Mouse (Mus musculus) neural tube, embryonic 12.5 days (tissue): ENCODE results near the gene Gstt2. TPM values are rescaled to one million over a fixed set of nuclear protein-coding genes. Genes with fewer than 3 reads are reported as not detected.
"Not testable (repeated sequence)": the region's sequence is repeated elsewhere in the genome, so short reads cannot be mapped to it uniquely, and the experiment has no call there.

Experiments used
- ATAC-seq: fragments of 200-750 bp; cut with Nextera tagmentation; 2 replicates; pipeline ENCODE4 v1.8.0; 2017; ENCODE audit warnings: low read depth, mild to moderate bottlenecking, moderate TSS enrichment, moderate library complexity; ENCODE audit not compliant: low FRiP score
- H3K27ac ChIP-seq: fragments of 300-500 bp; sonication (generic); 2 replicates; pipeline ENCODE4 v1.5.1; 2016
- H3K27me3 ChIP-seq: fragments of 300-500 bp; sonication (generic); replicated peaks from 2 replicates; pipeline ENCODE4 v1.6.1; 2016; ENCODE audit warnings: mild to moderate bottlenecking
- H3K36me3 ChIP-seq: fragments of 300-500 bp; sonication (generic); 2 replicates; pipeline ENCODE4 v1.6.1; 2016; ENCODE audit warnings: mild to moderate bottlenecking
- H3K4me1 ChIP-seq: fragments of 300-500 bp; sonication (generic); 2 replicates; pipeline ENCODE4 v1.6.1; 2016
- H3K4me2 ChIP-seq: fragments of 300-500 bp; sonication (generic); replicated peaks from 2 replicates; pipeline ENCODE4 v1.6.1; 2016; ENCODE audit warnings: mild to moderate bottlenecking
- H3K4me3 ChIP-seq: fragments of 300-500 bp; sonication (generic); 2 replicates; pipeline ENCODE4 v1.5.1; 2016
- H3K9ac ChIP-seq: fragments of 300-500 bp; sonication (generic); 2 replicates; pipeline ENCODE4 v1.6.1; 2016; ENCODE audit warnings: mild to moderate bottlenecking
- H3K9me3 ChIP-seq: fragments of 300-500 bp; sonication (generic); 2 replicates; pipeline ENCODE4 v1.6.1; 2016; ENCODE audit warnings: mild to moderate bottlenecking
- WGBS: fragments of 180-500 bp; shearing (Covaris S2); methylation state at CpG from one replicate; pipeline ENCODE4 v1.1.7; 2016; 5-methylcytosine and 5-hydroxymethylcytosine counted together
- polyA plus RNA-seq: library from polyadenylated mRNA; unstranded; fragments of >200 nt; fragmentation: Nextera tagmentation; extraction: Ambion mirVana; gene quantifications from 2 replicates; pipeline ENCODE4 v1.2.1, GENCODE M21; 2016

Gstt2 gene
- polyA plus RNA-seq, 1 experiment from 2014 or later, result 8.4 TPM

DNA sequence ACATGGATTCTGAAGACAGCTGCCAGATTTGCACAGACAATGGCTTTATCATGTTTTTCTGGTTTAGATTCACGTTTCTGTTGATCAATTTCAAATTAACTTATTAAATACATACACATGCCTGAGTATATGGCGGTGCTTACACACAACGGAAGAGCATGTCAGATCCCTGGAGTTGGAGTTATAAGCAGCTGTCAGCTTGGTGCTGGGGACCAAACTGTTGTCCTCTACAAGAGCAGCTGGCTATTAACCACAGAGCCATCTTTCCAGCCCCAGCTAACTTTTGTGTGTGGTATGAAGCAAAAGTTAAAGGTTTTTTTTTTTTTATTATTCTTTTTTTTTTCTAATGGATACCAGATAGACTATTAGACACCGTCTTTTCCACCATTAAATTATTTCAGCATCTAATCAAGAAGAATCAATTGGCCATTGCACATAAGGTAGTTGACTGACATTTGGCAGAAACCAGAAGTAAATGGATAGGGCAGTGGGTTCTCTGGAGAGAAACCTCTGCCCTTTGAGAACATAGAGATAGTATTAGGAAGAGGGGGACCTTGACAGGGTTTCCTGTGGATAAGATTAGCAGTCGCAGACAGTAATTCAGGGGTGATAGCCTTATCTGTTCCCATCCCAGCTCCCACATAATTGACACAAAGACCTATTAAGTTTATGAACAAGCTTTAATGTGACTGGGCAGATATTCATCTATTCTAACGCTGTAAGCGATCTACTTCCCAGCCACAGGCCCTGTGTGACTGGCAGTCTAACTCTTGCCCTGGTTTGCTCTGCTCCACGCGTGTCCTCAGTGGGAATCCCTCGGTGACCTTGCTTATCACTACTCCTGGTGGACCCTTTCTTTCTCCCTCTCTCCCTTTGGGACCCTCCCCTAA lies 35.0 kb upstream of the Gstt2 start:
- ATAC-seq, result peak; percentile 30; the same call in 1 of the 2 replicates
- Histone ChIP-seq H3K36me3 (no peaks in the 10 kb centered on the region), H3K9me3 (no peaks in the 10 kb centered on the region), H3K4me2 (peak overlapping the region; percentile 57), H3K27me3 (no peaks in the 10 kb centered on the region), H3K9ac (no peak overlapping the region), H3K27ac (no peak overlapping the region), H3K4me3 (peak overlapping the region; percentile 23), H3K4me1 (peaks cover 14% of the 10 kb centered on the region)
- 41% methylated on average over 10 of the region's 10 CpGs for WGBS

DNA sequence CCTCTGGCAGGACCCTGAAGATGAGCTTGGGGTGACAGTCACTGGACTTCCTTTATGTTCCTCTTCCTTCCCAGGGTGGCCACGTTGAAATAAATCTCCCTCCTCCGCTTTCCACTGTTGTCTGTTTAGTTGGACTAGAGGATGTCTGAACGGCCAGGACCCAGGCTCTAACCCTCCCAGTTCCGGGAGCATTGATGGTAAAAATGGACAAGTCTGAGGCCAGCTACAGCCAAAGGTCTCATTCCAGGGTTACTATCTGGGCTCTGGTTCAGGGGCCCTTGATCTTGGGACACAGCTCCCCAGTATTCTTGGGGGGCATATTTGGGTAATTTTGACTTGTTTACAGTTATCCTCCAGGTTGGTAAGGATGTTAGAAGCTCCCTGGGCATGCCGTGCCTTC lies 24.4 kb upstream of the Gstt2 start:
- 67% methylated on average over 5 of the region's 5 CpGs for WGBS
- no peak for ATAC-seq

GRCm38 (mm10) chr10:75860746-75861145 lies 23.5 kb upstream of the Gstt2 start:
- H3K36me3 ChIP-seq, result peaks cover 22% of the 10 kb centered on the region
- peak overlapping the region; percentile 82 for H3K4me2 ChIP-seq
- no peaks in the 10 kb centered on the region for H3K9me3 ChIP-seq
- WGBS, result 32% methylated on average over 7 of the region's 7 CpGs
- no peaks in the 10 kb centered on the region for H3K27me3 ChIP-seq
- no peak overlapping the region for H3K9ac ChIP-seq
- peaks cover 28% of the 10 kb centered on the region for H3K4me1 ChIP-seq
- H3K27ac ChIP-seq, result no peak overlapping the region
- H3K4me3 ChIP-seq, result no peak overlapping the region
- no peak for ATAC-seq

More for the DNA sequence above, 24.4 kb upstream of the Gstt2 start:
- peaks cover 28% of the 10 kb centered on the region for H3K4me1 ChIP-seq
- H3K27ac ChIP-seq, result no peak overlapping the region
- no peaks in the 10 kb centered on the region for H3K9me3 ChIP-seq
- H3K27me3 ChIP-seq, result no peaks in the 10 kb centered on the region
- H3K36me3 ChIP-seq, result peaks cover 18% of the 10 kb centered on the region
- H3K9ac ChIP-seq, result no peak overlapping the region
- no peak overlapping the region for H3K4me2 ChIP-seq
- no peak overlapping the region for H3K4me3 ChIP-seq

GRCm38 (mm10) chr10:75859786-75860470 lies 22.7 kb upstream of the Gstt2 start, which contains the start of gene Mif:
TSS of gene Mif (minus strand) at chr10:75860240.
- Histone ChIP-seq H3K4me1 (peaks cover 28% of the 10 kb centered on the region), H3K9ac (peak within 1 kb of the TSS; percentile 95), H3K27ac (peak within 1 kb of the TSS; percentile 89), H3K4me2 (peak within 1 kb of the TSS; percentile 82), H3K36me3 (peaks cover 22% of the 10 kb centered on the region), H3K4me3 (peak within 1 kb of the TSS; percentile 77)
- H3K9me3 ChIP-seq, H3K27me3 ChIP-seq: not testable (repeated sequence)
- ATAC-seq, result peak; percentile 96
- under 1% methylated on average over 46 of the region's 46 CpGs for WGBS

DNA sequence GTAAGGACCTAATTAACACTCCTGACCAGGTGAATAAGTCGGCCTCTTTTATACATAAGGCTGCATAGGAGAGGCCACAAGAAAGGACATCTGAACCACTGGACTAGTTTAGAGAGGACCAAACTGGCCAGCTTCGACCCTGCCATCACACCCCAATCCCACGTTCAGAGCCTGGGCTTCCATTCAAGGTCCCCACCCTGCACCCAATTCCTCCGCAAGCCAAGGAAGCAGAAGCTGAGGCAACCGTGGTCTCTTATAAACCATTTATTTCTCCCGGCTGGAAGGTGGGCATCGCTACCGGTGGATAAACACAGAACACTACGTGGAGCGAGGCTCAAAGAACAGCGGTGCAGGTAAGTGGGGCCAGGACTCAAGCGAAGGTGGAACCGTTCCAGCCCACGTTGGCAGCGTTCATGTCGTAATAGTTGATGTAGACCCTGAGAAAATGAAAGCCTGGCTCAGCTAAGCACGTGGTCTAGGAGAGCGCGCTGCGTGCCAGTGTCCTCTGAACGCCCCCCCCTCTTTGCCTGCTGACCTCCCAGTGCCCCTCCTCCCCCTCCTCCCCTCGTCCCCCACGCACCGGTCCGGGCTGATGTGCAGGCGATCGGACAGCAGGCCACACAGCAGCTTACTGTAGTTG lies 22.0 kb upstream of the Gstt2 start:
- Histone ChIP-seq H3K4me1 (peaks cover 28% of the 10 kb centered on the region), H3K27me3 (no peaks in the 10 kb centered on the region), H3K27ac (peak overlapping the region; percentile 89; the same call in 1 of the 2 replicates), H3K9ac (peak overlapping the region; percentile 95), H3K36me3 (peaks cover 22% of the 10 kb centered on the region), H3K9me3 (no peaks in the 10 kb centered on the region), H3K4me3 (peak overlapping the region; percentile 77), H3K4me2 (peak overlapping the region; percentile 82)
- peak; percentile 81 for ATAC-seq
- 3% methylated on average over 27 of the region's 27 CpGs for WGBS

- Histone ChIP-seq H3K9me3 (no peaks in the 10 kb centered on the region), H3K4me1 (peaks cover 28% of the 10 kb centered on the region), H3K27me3 (no peaks in the 10 kb centered on the region), H3K4me2 (0 out of 2 replicates have a peak overlapping the region, but pooled peaks have one; percentile 6), H3K4me3 (no peak overlapping the region), H3K27ac (no peak overlapping the region), H3K9ac (no peak overlapping the region), H3K36me3 (peaks cover 22% of the 10 kb centered on the region)
- ATAC-seq, result no peak
- WGBS, result 96% methylated on average over 4 of the region's 4 CpGs
Measured at GRCm38 (mm10) chr10:75857598-75857997, 20.4 kb upstream of the Gstt2 start.

GRCm38 (mm10) chr10:75856976-75857375 lies 19.8 kb upstream of the Gstt2 start:
- no peak for ATAC-seq
- Histone ChIP-seq H3K27ac (no peak overlapping the region), H3K36me3 (peaks cover 22% of the 10 kb centered on the region), H3K27me3 (no peaks in the 10 kb centered on the region), H3K9me3 (no peaks in the 10 kb centered on the region), H3K4me2 (no peak overlapping the region), H3K4me1 (peaks cover 28% of the 10 kb centered on the region), H3K4me3 (no peak overlapping the region), H3K9ac (no peak overlapping the region)
- 89% methylated on average over 3 of the region's 3 CpGs for WGBS

- H3K27ac ChIP-seq, result no peak overlapping the region
- peaks cover 32% of the 10 kb centered on the region for H3K4me1 ChIP-seq
- 82% methylated on average over 11 of the region's 11 CpGs for WGBS
- no peaks in the 10 kb centered on the region for H3K27me3 ChIP-seq
- no peaks in the 10 kb centered on the region for H3K9me3 ChIP-seq
- ATAC-seq, result no peak
- H3K36me3 ChIP-seq, result peaks cover 22% of the 10 kb centered on the region
- H3K4me2 ChIP-seq, result no peak overlapping the region
- H3K9ac ChIP-seq, result no peak overlapping the region
- no peak overlapping the region for H3K4me3 ChIP-seq
Measured at GRCm38 (mm10) chr10:75856155-75856907, 19.1 kb upstream of the Gstt2 start.

- Histone ChIP-seq H3K4me2 (no peak overlapping the region), H3K27ac (no peak overlapping the region), H3K27me3 (no peaks in the 10 kb centered on the region), H3K4me1 (peaks cover 28% of the 10 kb centered on the region), H3K9me3 (no peaks in the 10 kb centered on the region), H3K9ac (no peak overlapping the region), H3K4me3 (no peak overlapping the region), H3K36me3 (peaks cover 22% of the 10 kb centered on the region)
- ATAC-seq, result no peak
- WGBS, result 91% methylated on average over 15 of the region's 15 CpGs
Measured at GRCm38 (mm10) chr10:75855416-75855981, 18.3 kb upstream of the Gstt2 start.

- H3K9ac ChIP-seq, result no peak overlapping the region
- H3K4me2 ChIP-seq, result no peak overlapping the region
- no peak overlapping the region for H3K27ac ChIP-seq
- no peaks in the 10 kb centered on the region for H3K9me3 ChIP-seq
- H3K27me3 ChIP-seq, result no peaks in the 10 kb centered on the region
- peaks cover 31% of the 10 kb centered on the region for H3K4me1 ChIP-seq
- WGBS, result 82% methylated on average over 6 of the region's 6 CpGs
- ATAC-seq, result no peak
- peaks cover 22% of the 10 kb centered on the region for H3K36me3 ChIP-seq
- H3K4me3 ChIP-seq, result no peak overlapping the region
Measured at GRCm38 (mm10) chr10:75854791-75855190, 17.6 kb upstream of the Gstt2 start.

DNA sequence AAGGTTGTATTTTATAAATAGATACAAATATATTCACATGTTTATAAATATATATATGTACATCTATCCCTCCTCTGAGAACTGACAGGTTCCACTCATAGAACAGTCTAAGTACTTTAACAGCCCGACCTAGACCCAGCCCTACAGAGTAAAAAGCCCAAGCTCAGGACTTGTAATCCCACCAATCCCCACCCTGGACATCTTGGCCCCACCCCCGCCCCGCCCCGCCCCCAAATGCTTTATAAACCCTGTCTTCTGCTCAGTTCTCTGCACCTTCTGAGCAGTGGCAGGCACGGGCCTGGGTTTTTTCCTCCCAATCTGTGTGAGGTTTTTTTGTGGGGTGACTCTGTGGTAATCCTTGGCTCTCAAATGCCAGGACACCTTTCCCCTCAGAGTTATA lies 16.9 kb upstream of the Gstt2 start:
- H3K27me3 ChIP-seq, result no peaks in the 10 kb centered on the region
- 50% methylated on average over 5 of the region's 5 CpGs for WGBS
- H3K4me1 ChIP-seq, result peaks cover 31% of the 10 kb centered on the region
- H3K27ac ChIP-seq, result no peak overlapping the region
- H3K9me3 ChIP-seq, result no peaks in the 10 kb centered on the region
- H3K4me3 ChIP-seq, result no peak overlapping the region
- H3K9ac ChIP-seq, result no peak overlapping the region
- H3K4me2 ChIP-seq, result no peak overlapping the region
- peaks cover 22% of the 10 kb centered on the region for H3K36me3 ChIP-seq
- ATAC-seq, result peak; percentile 10; the same call in 1 of the 2 replicates
